Mouse (Mus musculus) liver, embryonic 12.5 days (tissue): ENCODE data around the gene Gm10570. TPM values are rescaled to one million over a fixed set of nuclear protein-coding genes. Genes with fewer than 3 reads are reported as not detected.

Experiments
- ATAC-seq: fragments of 200-750 bp; cut with Nextera tagmentation; 2 replicates; pipeline ENCODE4 v1.8.0; 2017; ENCODE audit warnings: moderate number of reproducible peaks, mild to moderate bottlenecking, moderate library complexity
- H3K27ac ChIP-seq: fragments of 300-500 bp; sonication (generic); 2 replicates; pipeline ENCODE4 v1.5.1; 2016; ENCODE audit warnings: mild to moderate bottlenecking
- H3K27me3 ChIP-seq: fragments of 300-500 bp; sonication (generic); replicated peaks from 2 replicates; pipeline ENCODE4 v1.6.1; 2016; ENCODE audit warnings: mild to moderate bottlenecking, moderate library complexity
- H3K36me3 ChIP-seq: fragments of 300-500 bp; sonication (generic); 2 replicates; pipeline ENCODE4 v1.6.1; 2016; ENCODE audit warnings: mild to moderate bottlenecking, moderate library complexity
- H3K4me1 ChIP-seq: fragments of 300-500 bp; sonication (generic); 2 replicates; pipeline ENCODE4 v1.6.1; 2016
- H3K4me2 ChIP-seq: fragments of 300-500 bp; sonication (generic); 2 replicates; pipeline ENCODE4 v1.6.1; 2016; ENCODE audit warnings: mild to moderate bottlenecking, moderate library complexity
- H3K4me3 ChIP-seq: fragments of 300-500 bp; sonication (generic); 2 replicates; pipeline ENCODE4 v1.5.1; 2016; ENCODE audit warnings: mild to moderate bottlenecking, moderate library complexity
- H3K9ac ChIP-seq: fragments of 300-500 bp; sonication (generic); 2 replicates; pipeline ENCODE4 v1.6.1; 2016; ENCODE audit warnings: mild to moderate bottlenecking, moderate library complexity
- H3K9me3 ChIP-seq: fragments of 300-500 bp; sonication (generic); replicated peaks from 2 replicates; pipeline ENCODE4 v1.6.1; 2016; ENCODE audit warnings: mild to moderate bottlenecking, moderate library complexity
- WGBS: fragments of 180-500 bp; shearing (Covaris S2); methylation state at CpG from one replicate; pipeline ENCODE4 v1.1.7; 2016; ENCODE audit not compliant: insufficient replicate concordance; 5-methylcytosine and 5-hydroxymethylcytosine counted together
- polyA plus RNA-seq: library from polyadenylated mRNA; unstranded; fragments of >200 nt; fragmentation: Nextera tagmentation; extraction: Ambion mirVana; gene quantifications from 2 replicates; pipeline ENCODE4 v1.2.1, GENCODE M21; 2016

The Gm10570 gene
- polyA plus RNA-seq = not detected in 2 replicates

- Histone ChIP-seq H3K27ac (no peak within 1 kb of the TSS), H3K9ac (peak within 1 kb of the TSS; percentile 47; the same call in 1 of the 2 replicates), H3K4me1 (peaks cover 21% of the 10 kb centered on the region), H3K9me3 (no peaks in the 10 kb centered on the region), H3K4me3 (peak within 1 kb of the TSS; percentile 57), H3K36me3 (no peaks in the 10 kb centered on the region), H3K27me3 (peaks cover 82% of the 10 kb centered on the region), H3K4me2 (peak within 1 kb of the TSS; percentile 85)
- ATAC-seq = peak; percentile 31; the same call in 1 of the 2 replicates
- WGBS = 1% methylated on average over 52 of the region's 52 CpGs
Observed at GRCm38 (mm10) chr4:130308231-130309081, at the start of gene Gm10570, which contains the start of gene Fabp3. Gm10570 (minus strand) TSS chr4:130308674. Fabp3 (plus strand) TSS chr4:130308595.

GRCm38 (mm10) chr4:130357946-130358345 is 49.5 kb upstream of the Gm10570 start:
- H3K4me3 ChIP-seq = no peak overlapping the region

GRCm38 (mm10) chr4:130352588-130352987 is 44.1 kb upstream of the Gm10570 start:
- H3K9me3 ChIP-seq = peaks cover 3% of the 10 kb centered on the region; the same call in 1 of the 2 replicates
- H3K27me3 ChIP-seq = no peaks in the 10 kb centered on the region
- no peak for ATAC-seq
- peaks cover 83% of the 10 kb centered on the region for H3K36me3 ChIP-seq
- WGBS = 86% methylated on average over 7 of the region's 7 CpGs
- H3K4me2 ChIP-seq = no peak overlapping the region
- H3K4me1 ChIP-seq = peaks cover 19% of the 10 kb centered on the region
- H3K4me3 ChIP-seq = no peak overlapping the region
- no peak overlapping the region for H3K9ac ChIP-seq
- no peak overlapping the region for H3K27ac ChIP-seq

More at GRCm38 (mm10) chr4:130357946-130358345, 49.5 kb upstream of the Gm10570 start:
- Histone ChIP-seq H3K36me3 (peaks cover 40% of the 10 kb centered on the region), H3K27me3 (no peaks in the 10 kb centered on the region), H3K4me1 (peaks cover 29% of the 10 kb centered on the region), H3K27ac (peak overlapping the region; percentile 93; the same call in 1 of the 2 replicates), H3K4me2 (peak overlapping the region; percentile 89), H3K9ac (no peak overlapping the region; the same call in 1 of the 2 replicates), H3K9me3 (no peaks in the 10 kb centered on the region)
- no peak for ATAC-seq

GRCm38 (mm10) chr4:130350690-130351422 is 42.4 kb upstream of the Gm10570 start:
- Histone ChIP-seq H3K36me3 (peaks cover 85% of the 10 kb centered on the region), H3K27ac (peak overlapping the region; percentile 62), H3K4me3 (no peak overlapping the region), H3K9ac (peak overlapping the region; percentile 20; the same call in 1 of the 2 replicates), H3K4me2 (peak overlapping the region; percentile 21; the same call in 1 of the 2 replicates), H3K4me1 (peaks cover 16% of the 10 kb centered on the region), H3K9me3 (peaks cover 3% of the 10 kb centered on the region; the same call in 1 of the 2 replicates), H3K27me3 (no peaks in the 10 kb centered on the region)
- ATAC-seq = peak; percentile 55
- WGBS = 64% methylated on average over 16 of the region's 16 CpGs

GRCm38 (mm10) chr4:130349666-130350065 is 41.2 kb upstream of the Gm10570 start:
- Histone ChIP-seq H3K9me3 (peaks cover 3% of the 10 kb centered on the region; the same call in 1 of the 2 replicates), H3K9ac (no peak overlapping the region), H3K4me3 (no peak overlapping the region), H3K27ac (no peak overlapping the region), H3K4me2 (no peak overlapping the region), H3K4me1 (peaks cover 16% of the 10 kb centered on the region), H3K27me3 (no peaks in the 10 kb centered on the region), H3K36me3 (peaks cover 93% of the 10 kb centered on the region)
- WGBS = 83% methylated on average over 6 of the region's 6 CpGs
- ATAC-seq = no peak

- H3K36me3 ChIP-seq = peaks cover 53% of the 10 kb centered on the region
- no peak overlapping the region for H3K9ac ChIP-seq
- peak; percentile 57; the same call in 1 of the 2 replicates for ATAC-seq
- no peaks in the 10 kb centered on the region for H3K9me3 ChIP-seq
- H3K27ac ChIP-seq = no peak overlapping the region
- no peak overlapping the region for H3K4me3 ChIP-seq
- WGBS = 22% methylated on average over 4 of the region's 4 CpGs
- no peaks in the 10 kb centered on the region for H3K4me1 ChIP-seq
- no peaks in the 10 kb centered on the region for H3K27me3 ChIP-seq
- no peak overlapping the region for H3K4me2 ChIP-seq
Observed at GRCm38 (mm10) chr4:130341691-130342090, 33.2 kb upstream of the Gm10570 start.

GRCm38 (mm10) chr4:130335867-130336266 is 27.4 kb upstream of the Gm10570 start:
- peak; percentile 49; the same call in 1 of the 2 replicates for ATAC-seq
- no peak overlapping the region for H3K4me3 ChIP-seq
- no peak overlapping the region for H3K27ac ChIP-seq
- H3K27me3 ChIP-seq = no peaks in the 10 kb centered on the region
- peaks cover 60% of the 10 kb centered on the region for H3K36me3 ChIP-seq
- H3K4me2 ChIP-seq = no peak overlapping the region
- no peaks in the 10 kb centered on the region for H3K9me3 ChIP-seq
- no peak overlapping the region for H3K9ac ChIP-seq
- 73% methylated on average over 5 of the region's 5 CpGs for WGBS
- no peaks in the 10 kb centered on the region for H3K4me1 ChIP-seq

- no peaks in the 10 kb centered on the region for H3K27me3 ChIP-seq
- peaks cover 88% of the 10 kb centered on the region for H3K36me3 ChIP-seq
- peaks cover 12% of the 10 kb centered on the region for H3K4me1 ChIP-seq
- ATAC-seq = no peak
- no peaks in the 10 kb centered on the region for H3K9me3 ChIP-seq
- H3K9ac ChIP-seq = no peak overlapping the region
- H3K4me2 ChIP-seq = no peak overlapping the region
- no peak overlapping the region for H3K4me3 ChIP-seq
- no peak overlapping the region for H3K27ac ChIP-seq
- 86% methylated on average over 9 of the region's 9 CpGs for WGBS
Observed at GRCm38 (mm10) chr4:130327366-130327765, 18.9 kb upstream of the Gm10570 start.

- Histone ChIP-seq H3K4me3 (no peak overlapping the region), H3K4me2 (no peak overlapping the region), H3K9me3 (no peaks in the 10 kb centered on the region), H3K36me3 (peaks cover 90% of the 10 kb centered on the region), H3K9ac (no peak overlapping the region), H3K27ac (no peak overlapping the region), H3K4me1 (peaks cover 24% of the 10 kb centered on the region), H3K27me3 (no peaks in the 10 kb centered on the region)
- WGBS = 87% methylated on average over 2 of the region's 2 CpGs
- no peak for ATAC-seq
Observed at GRCm38 (mm10) chr4:130325446-130325845, 17.0 kb upstream of the Gm10570 start.

- Histone ChIP-seq H3K27me3 (no peaks in the 10 kb centered on the region), H3K27ac (no peak overlapping the region), H3K4me2 (no peak overlapping the region), H3K9ac (no peak overlapping the region), H3K4me1 (peaks cover 24% of the 10 kb centered on the region), H3K4me3 (no peak overlapping the region), H3K36me3 (peaks cover 89% of the 10 kb centered on the region), H3K9me3 (no peaks in the 10 kb centered on the region)
- no peak for ATAC-seq
- 79% methylated on average over 5 of the region's 5 CpGs for WGBS
Observed at GRCm38 (mm10) chr4:130323607-130324006, 15.1 kb upstream of the Gm10570 start.

GRCm38 (mm10) chr4:130323165-130323564 is 14.7 kb upstream of the Gm10570 start:
- no peaks in the 10 kb centered on the region for H3K9me3 ChIP-seq
- no peaks in the 10 kb centered on the region for H3K27me3 ChIP-seq
- H3K36me3 ChIP-seq = peaks cover 89% of the 10 kb centered on the region
- peaks cover 27% of the 10 kb centered on the region for H3K4me1 ChIP-seq
- WGBS = 43% methylated on average over 1 of the region's 1 CpGs
- no peak overlapping the region for H3K9ac ChIP-seq
- no peak overlapping the region for H3K4me3 ChIP-seq
- ATAC-seq = no peak
- H3K27ac ChIP-seq = no peak overlapping the region
- no peak overlapping the region for H3K4me2 ChIP-seq

- ATAC-seq = no peak
- Histone ChIP-seq H3K9me3 (no peaks in the 10 kb centered on the region), H3K4me2 (no peak overlapping the region), H3K9ac (no peak overlapping the region), H3K27me3 (no peaks in the 10 kb centered on the region), H3K4me3 (no peak overlapping the region), H3K27ac (no peak overlapping the region), H3K36me3 (peaks cover 87% of the 10 kb centered on the region), H3K4me1 (peaks cover 27% of the 10 kb centered on the region)
- WGBS = 78% methylated on average over 7 of the region's 7 CpGs
Observed at GRCm38 (mm10) chr4:130322567-130322966, 14.1 kb upstream of the Gm10570 start.
